Mouse (Mus musculus) hindbrain, embryonic 11.5 days (tissue): ENCODE results near the gene Tmem262. TPM values are rescaled to one million over a fixed set of nuclear protein-coding genes. Genes with fewer than 3 reads are reported as not detected.
"Not testable (repeated sequence)": the region's sequence is repeated elsewhere in the genome, so short reads cannot be mapped to it uniquely, and the experiment has no call there.

Experiments used
- ATAC-seq: fragments of 200-750 bp; cut with Nextera tagmentation; 2 replicates; pipeline ENCODE4 v1.8.0; 2017; ENCODE audit warnings: mild to moderate bottlenecking, moderate TSS enrichment, moderate library complexity; ENCODE audit not compliant: low FRiP score
- DNase-seq: peaks from one replicate; pipeline ENCODE4 v3.0.0-alpha.2; 2015; ENCODE audit warnings: low spot score
- H3K27ac ChIP-seq: fragments of 300-500 bp; sonication (generic); 2 replicates; pipeline ENCODE4 v1.5.1; 2014; ENCODE audit warnings: mild to moderate bottlenecking, low read depth, low read length
- H3K27me3 ChIP-seq: fragments of 300-500 bp; sonication (generic); 2 replicates; pipeline ENCODE4 v1.6.1; 2014; ENCODE audit warnings: mild to moderate bottlenecking, low read length, moderate library complexity, mixed read lengths; ENCODE audit not compliant: control insufficient read depth, insufficient read depth
- H3K36me3 ChIP-seq: fragments of 300-500 bp; sonication (generic); 2 replicates; pipeline ENCODE4 v1.6.1; 2014; ENCODE audit warnings: mild to moderate bottlenecking, low read length, moderate library complexity, mixed read lengths; ENCODE audit not compliant: control insufficient read depth, insufficient read depth
- H3K4me1 ChIP-seq: fragments of 300-500 bp; sonication (generic); replicated peaks from 2 replicates; pipeline ENCODE4 v1.6.1; 2014; ENCODE audit warnings: low read length, mixed read lengths; ENCODE audit not compliant: control insufficient read depth, insufficient read depth
- H3K4me2 ChIP-seq: fragments of 300-500 bp; sonication (generic); replicated peaks from 2 replicates; pipeline ENCODE4 v1.6.1; 2014; ENCODE audit warnings: mild to moderate bottlenecking, low read depth, low read length
- H3K4me3 ChIP-seq: fragments of 300-500 bp; sonication (generic); 2 replicates; pipeline ENCODE4 v1.5.1; 2014; ENCODE audit warnings: low read depth, low read length
- H3K9ac ChIP-seq: fragments of 300-500 bp; sonication (generic); 2 replicates; pipeline ENCODE4 v1.6.1; 2014; ENCODE audit warnings: low read depth, low read length
- H3K9me3 ChIP-seq: fragments of 300-500 bp; sonication (generic); 2 replicates; pipeline ENCODE4 v1.6.1; 2016; ENCODE audit warnings: low read length; ENCODE audit not compliant: control insufficient read depth
- WGBS: fragments of 180-500 bp; shearing (Covaris S2); extraction: QIAGEN DNeasy Blood & Tissue Kit; methylation state at CpG from one replicate; pipeline ENCODE4 v1.1.7; 2014; 5-methylcytosine and 5-hydroxymethylcytosine counted together
- polyA plus RNA-seq: library from polyadenylated mRNA; unstranded; fragments of >200 nt; fragmentation: Nextera tagmentation; extraction: Ambion mirVana; gene quantifications from 2 replicates; pipeline ENCODE4 v1.2.1, GENCODE M21; 2014

Tmem262 gene
- not detected in 2 replicates for polyA plus RNA-seq

GRCm38 (mm10) chr19:6079983-6080480, at the start of gene Tmem262:
Gene Tmem262 (plus strand): TSS chr19:6080033.
- Histone ChIP-seq H3K9ac (no peak within 1 kb of the TSS), H3K4me3 (no peak within 1 kb of the TSS)

GRCm38 (mm10) chr19:6030520-6031280, 49.1 kb upstream of the Tmem262 start:
- Histone ChIP-seq H3K27me3 (no peaks in the 10 kb centered on the region), H3K4me2 (no peak overlapping the region), H3K4me1 (no peaks in the 10 kb centered on the region), H3K9ac (no peak overlapping the region), H3K4me3 (no peak overlapping the region), H3K27ac (no peak overlapping the region), H3K9me3 (no peaks in the 10 kb centered on the region), H3K36me3 (no peaks in the 10 kb centered on the region)
- DNase-seq = no peak
- no peak for ATAC-seq
- WGBS = 77% methylated on average over 14 of the region's 14 CpGs

More at GRCm38 (mm10) chr19:6079983-6080480, at the start of gene Tmem262:
- DNase-seq (no peak), ATAC-seq (no peak)
- Histone ChIP-seq H3K27me3 (no peaks in the 10 kb centered on the region), H3K9me3 (no peaks in the 10 kb centered on the region), H3K27ac (no peak within 1 kb of the TSS), H3K36me3 (no peaks in the 10 kb centered on the region), H3K4me1 (peaks cover 12% of the 10 kb centered on the region), H3K4me2 (no peak within 1 kb of the TSS)
- WGBS = 93% methylated on average over 12 of the region's 12 CpGs

GRCm38 (mm10) chr19:6035966-6036585, 43.8 kb upstream of the Tmem262 start:
- Histone ChIP-seq H3K9me3 (no peaks in the 10 kb centered on the region), H3K4me1 (no peaks in the 10 kb centered on the region), H3K27me3 (no peaks in the 10 kb centered on the region), H3K9ac (no peak overlapping the region), H3K27ac (no peak overlapping the region), H3K4me3 (no peak overlapping the region), H3K36me3 (no peaks in the 10 kb centered on the region), H3K4me2 (no peak overlapping the region)
- WGBS = 79% methylated on average over 9 of the region's 9 CpGs
- no peak for DNase-seq
- ATAC-seq = no peak

- Histone ChIP-seq H3K9me3 (no peaks in the 10 kb centered on the region), H3K4me1 (no peaks in the 10 kb centered on the region), H3K36me3 (no peaks in the 10 kb centered on the region), H3K4me2 (no peak overlapping the region), H3K27ac (no peak overlapping the region), H3K4me3 (no peak overlapping the region), H3K27me3 (no peaks in the 10 kb centered on the region), H3K9ac (no peak overlapping the region)
- DNase-seq (no peak), ATAC-seq (no peak)
Measured at GRCm38 (mm10) chr19:6037695-6038094, 42.1 kb upstream of the Tmem262 start.

- Histone ChIP-seq H3K4me1 (no peaks in the 10 kb centered on the region), H3K27me3 (no peaks in the 10 kb centered on the region), H3K9ac (no peak overlapping the region), H3K36me3 (no peaks in the 10 kb centered on the region), H3K4me3 (no peak overlapping the region), H3K9me3 (no peaks in the 10 kb centered on the region), H3K4me2 (no peak overlapping the region), H3K27ac (no peak overlapping the region)
- ATAC-seq (no peak), DNase-seq (no peak)
- 88% methylated on average over 7 of the region's 7 CpGs for WGBS
Measured at GRCm38 (mm10) chr19:6038326-6038725, 41.5 kb upstream of the Tmem262 start.

- Histone ChIP-seq H3K9me3 (no peaks in the 10 kb centered on the region), H3K27ac (no peak overlapping the region), H3K27me3 (no peaks in the 10 kb centered on the region), H3K36me3 (no peaks in the 10 kb centered on the region), H3K4me2 (no peak overlapping the region), H3K9ac (no peak overlapping the region), H3K4me3 (no peak overlapping the region), H3K4me1 (no peaks in the 10 kb centered on the region; the same call in 1 of the 2 replicates)
- ATAC-seq = no peak
- no peak for DNase-seq
Measured at GRCm38 (mm10) chr19:6040002-6040401, 39.8 kb upstream of the Tmem262 start.

- Histone ChIP-seq H3K27ac (no peak overlapping the region), H3K4me1 (no peaks in the 10 kb centered on the region; the same call in none of the 2 replicates), H3K36me3 (no peaks in the 10 kb centered on the region), H3K27me3 (no peaks in the 10 kb centered on the region), H3K9me3 (no peaks in the 10 kb centered on the region), H3K9ac (no peak overlapping the region), H3K4me3 (no peak overlapping the region), H3K4me2 (no peak overlapping the region)
- DNase-seq (no peak), ATAC-seq (no peak)
- 86% methylated on average over 9 of the region's 9 CpGs for WGBS
Measured at GRCm38 (mm10) chr19:6042293-6042692, 37.5 kb upstream of the Tmem262 start.

- not testable (repeated sequence) for H3K4me3 ChIP-seq, H3K9ac ChIP-seq, H3K27ac ChIP-seq, DNase-seq, H3K4me2 ChIP-seq, ATAC-seq, H3K27me3 ChIP-seq, H3K36me3 ChIP-seq, H3K9me3 ChIP-seq, H3K4me1 ChIP-seq
- 70% methylated on average over 4 of the region's 4 CpGs for whole genome bisulfite sequencing
Measured at GRCm38 (mm10) chr19:6044102-6044501, 35.7 kb upstream of the Tmem262 start.
